Mouse (Mus musculus) midbrain, embryonic 10.5 days (tissue): ENCODE measurements around the gene Ap1ar. TPM values are rescaled to one million over a fixed set of nuclear protein-coding genes. Genes with fewer than 3 reads are reported as not detected.
A peak's percentile ranks its signal among the peaks of the same experiment; 100 is the strongest.

ENCODE experiments used
- DNase-seq: peaks from one replicate; pipeline ENCODE4 v3.0.0-alpha.2; 2017; ENCODE audit warnings: low spot score
- H3K27ac ChIP-seq: fragments of 300-500 bp; sonication (generic); replicated peaks from 2 replicates; pipeline ENCODE4 v1.5.1; 2016; ENCODE audit warnings: mild to moderate bottlenecking
- H3K27me3 ChIP-seq: fragments of 300-500 bp; sonication (generic); 2 replicates; pipeline ENCODE4 v1.6.1; 2016; ENCODE audit warnings: low read depth, mild to moderate bottlenecking; ENCODE audit not compliant: poor library complexity, severe bottlenecking
- H3K36me3 ChIP-seq: fragments of 300-500 bp; sonication (generic); 2 replicates; pipeline ENCODE4 v1.6.1; 2016; ENCODE audit warnings: mild to moderate bottlenecking, moderate library complexity
- H3K4me1 ChIP-seq: fragments of 300-500 bp; sonication (generic); 2 replicates; pipeline ENCODE4 v1.6.1; 2016
- H3K4me3 ChIP-seq: fragments of 300-500 bp; sonication (generic); 2 replicates; pipeline ENCODE4 v1.5.1; 2016; ENCODE audit warnings: mild to moderate bottlenecking, moderate library complexity
- H3K9me3 ChIP-seq: fragments of 300-500 bp; sonication (generic); replicated peaks from 2 replicates; pipeline ENCODE4 v1.6.1; 2016; ENCODE audit warnings: mild to moderate bottlenecking
- WGBS: fragments of 180-500 bp; shearing (Covaris S2); methylation state at CpG from one replicate; pipeline ENCODE4 v1.1.7; 2016; 5-methylcytosine and 5-hydroxymethylcytosine counted together
- polyA plus RNA-seq: library from polyadenylated mRNA; unstranded; fragments of >200 nt; fragmentation: Nextera tagmentation; extraction: Ambion mirVana; gene quantifications from 2 replicates; pipeline ENCODE4 v1.2.1, GENCODE M21; 2016

Ap1ar gene
- polyA plus RNA-seq, 1 experiment from 2014 or later: 54.6 TPM

DNA sequence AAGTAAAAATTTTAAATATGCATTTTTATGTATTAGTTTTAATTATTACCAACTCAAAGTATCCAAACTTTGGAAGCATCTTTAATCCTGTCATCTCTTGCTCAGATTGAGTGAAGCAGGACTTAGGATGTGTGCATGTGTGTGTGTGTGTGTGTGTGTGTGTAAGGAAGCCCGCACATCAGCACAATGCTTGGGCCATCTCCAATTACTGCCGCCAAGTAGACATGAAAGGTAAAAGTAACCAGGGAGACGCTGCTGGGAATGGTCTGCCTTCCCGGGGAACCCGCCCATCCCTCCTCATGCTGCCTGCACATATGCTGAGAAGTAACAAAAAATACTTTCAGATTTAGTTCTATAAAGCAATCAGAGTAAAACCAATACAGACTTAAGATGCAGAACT lies 29.5 kb downstream of the Ap1ar start:
- 64% methylated on average over 5 of the region's 5 CpGs for WGBS

DNA sequence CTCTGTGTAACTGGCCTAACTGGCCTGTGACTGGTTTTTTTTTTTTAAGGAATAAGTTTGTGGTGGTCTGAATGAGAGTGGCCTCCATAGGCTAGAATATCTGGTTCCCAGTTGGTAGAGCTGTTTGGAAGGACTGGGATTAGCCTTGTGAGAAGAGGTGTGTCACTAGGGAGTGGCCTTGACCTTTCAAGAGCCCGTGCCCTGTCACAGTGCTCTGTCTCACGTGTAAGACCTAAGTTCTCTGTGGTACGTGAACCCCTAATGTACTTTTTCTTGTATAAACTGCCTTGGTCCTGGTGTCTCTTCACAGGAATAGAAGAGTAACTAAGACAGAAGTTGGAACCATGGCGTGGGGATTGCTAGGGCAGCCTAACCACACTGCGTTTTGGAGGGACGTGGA lies 31.3 kb downstream of the Ap1ar start:
- Histone ChIP-seq H3K4me1 (peaks cover 18% of the 10 kb centered on the region), H3K4me3 (no peak overlapping the region), H3K27me3 (no peaks in the 10 kb centered on the region), H3K36me3 (peaks cover 52% of the 10 kb centered on the region), H3K27ac (no peak overlapping the region), H3K9me3 (no peaks in the 10 kb centered on the region)
- 90% methylated on average over 6 of the region's 6 CpGs for WGBS
- DNase-seq: no peak

More for the DNA sequence above, 29.5 kb downstream of the Ap1ar start:
- Histone ChIP-seq H3K36me3 (peaks cover 70% of the 10 kb centered on the region), H3K4me1 (peaks cover 18% of the 10 kb centered on the region), H3K27me3 (no peaks in the 10 kb centered on the region), H3K4me3 (no peak overlapping the region), H3K9me3 (no peaks in the 10 kb centered on the region), H3K27ac (no peak overlapping the region)
- DNase-seq: no peak

- peaks cover 18% of the 10 kb centered on the region for H3K4me1 ChIP-seq
- no peaks in the 10 kb centered on the region for H3K9me3 ChIP-seq
- no peak overlapping the region for H3K4me3 ChIP-seq
- H3K27ac ChIP-seq: no peak overlapping the region
- peaks cover 43% of the 10 kb centered on the region for H3K36me3 ChIP-seq
- DNase-seq: no peak
- WGBS: 83% methylated on average over 12 of the region's 12 CpGs
- H3K27me3 ChIP-seq: no peaks in the 10 kb centered on the region
These were observed 32.3 kb downstream of the Ap1ar start for GRCm38 (mm10) chr3:127805071-127805470.

- no peak for DNase-seq
- Histone ChIP-seq H3K36me3 (peaks cover 37% of the 10 kb centered on the region), H3K4me1 (peaks cover 18% of the 10 kb centered on the region), H3K27me3 (no peaks in the 10 kb centered on the region), H3K4me3 (no peak overlapping the region), H3K27ac (no peak overlapping the region), H3K9me3 (no peaks in the 10 kb centered on the region)
- WGBS: 89% methylated on average over 4 of the region's 4 CpGs
These were observed 32.9 kb downstream of the Ap1ar start for GRCm38 (mm10) chr3:127804439-127804838.

- no peak overlapping the region for H3K4me3 ChIP-seq
- H3K27ac ChIP-seq: no peak overlapping the region
- H3K4me1 ChIP-seq: peaks cover 14% of the 10 kb centered on the region
- no peaks in the 10 kb centered on the region for H3K27me3 ChIP-seq
- H3K36me3 ChIP-seq: peaks cover 20% of the 10 kb centered on the region
- no peak for DNase-seq
- no peaks in the 10 kb centered on the region for H3K9me3 ChIP-seq
- 57% methylated on average over 8 of the region's 8 CpGs for WGBS
These were observed 34.5 kb downstream of the Ap1ar start for GRCm38 (mm10) chr3:127802814-127803213.

DNA sequence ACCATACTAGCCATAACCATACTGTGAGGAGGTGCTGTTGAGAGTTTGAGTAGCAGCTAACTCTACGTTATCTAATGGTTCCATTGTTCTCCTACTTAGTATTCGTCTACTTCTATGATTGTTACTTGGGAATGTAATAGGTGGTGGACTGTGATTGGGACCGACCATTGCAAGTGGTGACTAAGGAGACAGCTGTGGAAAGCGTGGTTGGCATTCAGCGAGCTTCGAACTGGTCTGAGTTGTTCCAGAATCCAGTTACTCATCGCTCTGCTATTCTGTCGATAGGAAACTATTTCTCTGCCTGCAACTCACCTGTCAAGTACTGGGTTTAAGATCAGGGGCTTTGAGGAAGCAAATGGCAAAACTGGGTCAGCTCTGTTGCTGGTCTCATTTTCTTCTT lies 36.2 kb downstream of the Ap1ar start:
- 93% methylated on average over 8 of the region's 8 CpGs for WGBS
- Histone ChIP-seq H3K9me3 (no peaks in the 10 kb centered on the region), H3K4me3 (no peak overlapping the region), H3K4me1 (peaks cover 13% of the 10 kb centered on the region), H3K36me3 (peaks cover 5% of the 10 kb centered on the region), H3K27me3 (no peaks in the 10 kb centered on the region), H3K27ac (no peak overlapping the region)
- DNase-seq: no peak

DNA sequence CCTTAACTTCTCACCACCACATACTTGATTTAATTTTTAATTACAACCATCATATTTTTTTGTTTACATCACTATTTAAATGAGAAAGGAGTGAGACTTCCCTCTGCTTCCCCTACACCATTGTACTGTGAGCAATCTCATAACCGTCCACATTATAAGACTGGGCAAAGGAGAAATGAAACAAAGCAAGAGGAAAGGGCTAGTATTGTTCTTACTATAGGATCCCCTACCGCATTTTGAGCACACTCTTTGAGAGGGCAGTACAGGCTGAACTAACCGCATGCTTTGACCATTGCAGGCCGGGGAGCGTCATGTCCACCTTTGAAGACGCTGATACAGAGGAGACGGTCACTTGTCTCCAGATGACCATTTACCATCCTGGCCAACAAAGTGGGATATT lies 41.1 kb downstream of the Ap1ar start:
- Histone ChIP-seq H3K4me1 (peaks cover 3% of the 10 kb centered on the region), H3K27me3 (peaks cover 18% of the 10 kb centered on the region), H3K36me3 (no peaks in the 10 kb centered on the region), H3K9me3 (no peaks in the 10 kb centered on the region), H3K27ac (no peak overlapping the region), H3K4me3 (no peak overlapping the region)
- no peak for DNase-seq
- WGBS: 94% methylated on average over 7 of the region's 7 CpGs

GRCm38 (mm10) chr3:127795762-127796161 lies 41.6 kb downstream of the Ap1ar start:
- DNase-seq: no peak
- Histone ChIP-seq H3K36me3 (no peaks in the 10 kb centered on the region), H3K9me3 (no peaks in the 10 kb centered on the region), H3K4me1 (peaks cover 8% of the 10 kb centered on the region), H3K4me3 (no peak overlapping the region), H3K27me3 (peaks cover 23% of the 10 kb centered on the region), H3K27ac (no peak overlapping the region)
- 97% methylated on average over 3 of the region's 3 CpGs for WGBS

- Histone ChIP-seq H3K27ac (no peak overlapping the region), H3K4me3 (no peak overlapping the region), H3K9me3 (no peaks in the 10 kb centered on the region), H3K4me1 (peaks cover 26% of the 10 kb centered on the region), H3K36me3 (no peaks in the 10 kb centered on the region), H3K27me3 (peaks cover 51% of the 10 kb centered on the region)
- 72% methylated on average over 7 of the region's 7 CpGs for WGBS
- no peak for DNase-seq
These were observed 44.3 kb downstream of the Ap1ar start for GRCm38 (mm10) chr3:127793022-127793421.

DNA sequence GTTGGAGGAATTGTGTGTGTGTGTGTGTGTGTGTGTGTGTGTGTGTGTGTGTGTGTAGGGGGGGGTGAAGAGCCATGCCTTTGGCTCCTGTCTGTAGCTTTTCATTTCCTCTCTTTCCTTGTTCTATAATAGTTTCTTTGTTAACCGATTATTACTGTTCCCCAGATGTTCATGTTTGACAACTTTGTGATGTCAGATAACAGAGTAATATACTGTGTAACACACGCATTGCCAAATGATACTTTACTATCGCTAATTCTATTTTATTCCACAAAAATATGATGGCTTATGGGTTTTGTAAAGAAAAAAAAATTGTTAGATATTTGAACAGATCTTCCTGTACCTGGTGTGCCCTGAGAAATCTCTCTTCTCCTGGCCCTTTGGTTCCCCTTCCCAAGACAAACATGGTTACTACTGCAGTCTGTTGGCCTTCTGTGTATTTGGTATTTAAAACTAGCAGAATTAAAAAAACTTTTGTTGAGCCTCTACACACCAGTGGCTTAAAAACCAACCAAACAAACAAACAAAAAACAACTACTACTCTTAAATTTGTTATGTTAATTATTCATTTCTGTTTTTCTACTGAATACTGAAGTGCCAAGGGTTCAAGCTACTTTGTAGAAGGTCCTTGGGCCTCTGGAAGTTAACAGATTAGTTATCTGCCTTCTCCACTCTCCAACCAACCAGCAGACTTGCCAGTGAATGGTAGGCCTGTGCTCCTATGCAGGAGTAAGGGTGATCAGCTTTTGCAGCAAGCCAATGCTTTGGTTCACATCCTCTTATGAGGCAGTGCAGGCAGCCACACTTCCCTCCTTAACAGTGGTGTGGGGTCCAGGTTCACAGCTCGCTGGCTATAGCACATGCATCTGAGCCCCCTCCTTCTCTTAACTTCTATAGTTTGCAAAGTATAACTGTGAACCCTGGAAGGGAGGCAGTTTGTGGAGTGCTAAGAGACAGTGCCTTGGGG lies 45.4 kb downstream of the Ap1ar start:
- 68% methylated on average over 4 of the region's 4 CpGs for WGBS
- H3K27me3 ChIP-seq: peaks cover 62% of the 10 kb centered on the region
- peaks cover 26% of the 10 kb centered on the region for H3K4me1 ChIP-seq
- H3K27ac ChIP-seq: no peak overlapping the region
- DNase-seq: no peak
- H3K4me3 ChIP-seq: peak overlapping the region; percentile 70
- H3K36me3 ChIP-seq: no peaks in the 10 kb centered on the region
- no peaks in the 10 kb centered on the region for H3K9me3 ChIP-seq

DNA sequence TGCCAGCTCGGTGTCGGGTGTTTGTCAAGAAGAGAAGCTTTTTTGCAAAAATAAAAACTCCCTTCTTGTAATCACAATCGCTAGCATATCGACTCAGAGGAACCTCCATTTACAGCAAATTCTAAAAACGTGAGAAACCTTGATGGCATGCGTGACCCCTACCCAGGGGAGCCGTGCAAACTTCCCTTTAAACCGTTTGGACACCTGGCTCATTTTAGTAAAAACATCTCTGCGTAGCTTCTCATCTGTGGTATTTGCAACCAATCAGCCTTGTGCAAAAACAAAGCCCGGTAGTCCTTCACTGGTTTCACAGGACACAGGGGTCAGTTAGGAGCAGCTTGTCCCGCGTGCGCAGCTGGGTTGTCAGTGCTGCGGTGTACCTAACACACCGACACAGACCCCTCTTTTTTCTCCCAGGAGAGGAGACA lies 46.3 kb downstream of the Ap1ar start:
- no peak overlapping the region for H3K27ac ChIP-seq
- H3K36me3 ChIP-seq: no peaks in the 10 kb centered on the region
- H3K4me3 ChIP-seq: peak overlapping the region; percentile 70
- WGBS: 1% methylated on average over 15 of the region's 15 CpGs
- H3K27me3 ChIP-seq: peaks cover 70% of the 10 kb centered on the region
- H3K9me3 ChIP-seq: no peaks in the 10 kb centered on the region
- H3K4me1 ChIP-seq: peaks cover 26% of the 10 kb centered on the region
- peak; percentile 35 for DNase-seq

DNA sequence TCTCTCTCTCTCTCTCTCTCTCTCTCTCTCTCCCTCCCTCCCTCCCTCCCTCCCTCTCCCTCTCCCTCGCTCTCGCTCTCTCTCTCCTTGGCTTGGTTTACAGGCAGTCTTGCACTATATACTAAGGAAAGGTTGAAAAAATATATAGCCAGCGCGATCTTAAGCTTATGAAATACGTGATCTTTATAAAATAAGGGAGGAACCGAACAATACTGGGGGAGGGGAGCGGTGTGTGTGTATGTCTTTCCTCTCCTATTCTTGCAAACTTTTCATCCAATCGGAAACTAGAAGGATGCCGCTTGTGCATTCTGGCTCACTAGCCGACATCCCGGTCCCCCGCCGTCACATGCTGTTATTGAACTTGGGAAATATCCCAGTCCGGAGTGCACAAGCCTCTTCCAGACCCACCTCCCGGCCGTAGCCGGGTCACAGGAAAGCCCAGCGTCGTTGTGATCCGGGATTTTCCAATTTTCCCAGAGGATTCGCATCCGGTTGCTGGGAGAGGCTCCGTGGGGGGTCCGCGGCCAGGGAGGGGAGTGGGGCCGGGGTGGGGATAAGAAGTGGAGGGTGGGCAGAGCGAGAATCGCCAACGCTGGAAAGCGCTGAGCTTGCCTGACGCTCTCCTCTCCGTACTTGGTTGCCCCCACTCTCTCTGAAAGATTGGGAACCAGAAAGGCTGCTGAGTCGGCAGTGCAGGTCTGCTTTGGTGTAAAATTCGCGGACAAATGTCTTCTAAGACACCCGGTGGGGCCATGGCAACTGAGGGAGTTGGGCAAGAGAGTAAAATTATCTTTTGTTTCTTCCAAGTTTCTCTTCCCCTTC lies 46.9 kb downstream of the Ap1ar start:
- no peaks in the 10 kb centered on the region for H3K36me3 ChIP-seq
- H3K27me3 ChIP-seq: peaks cover 77% of the 10 kb centered on the region
- no peaks in the 10 kb centered on the region for H3K9me3 ChIP-seq
- peaks cover 26% of the 10 kb centered on the region for H3K4me1 ChIP-seq
- H3K27ac ChIP-seq: peak overlapping the region; percentile 77
- under 1% methylated on average over 36 of the region's 36 CpGs for WGBS
- H3K4me3 ChIP-seq: peak overlapping the region; percentile 70
- peak; percentile 67 for DNase-seq
